Mouse (Mus musculus) liver, embryonic 13.5 days (tissue): ENCODE data around the gene Tex48. TPM values are rescaled to one million over a fixed set of nuclear protein-coding genes. Genes with fewer than 3 reads are reported as not detected.

Source experiments
- ATAC-seq: fragments of 200-750 bp; cut with Nextera tagmentation; 2 replicates; pipeline ENCODE4 v1.8.0; 2017; ENCODE audit warnings: low read depth, mild to moderate bottlenecking, moderate number of reproducible peaks, moderate library complexity
- DNase-seq: peaks from one replicate; pipeline ENCODE4 v3.0.0; 2022
- H3K27ac ChIP-seq: fragments of 300-500 bp; sonication (generic); 2 replicates; pipeline ENCODE4 v1.5.1; 2015; ENCODE audit warnings: moderate library complexity, mild to moderate bottlenecking, inconsistent platforms
- H3K27me3 ChIP-seq: fragments of 300-500 bp; sonication (generic); 2 replicates; pipeline ENCODE4 v1.6.1; 2015; ENCODE audit warnings: mild to moderate bottlenecking, inconsistent platforms
- H3K36me3 ChIP-seq: fragments of 300-500 bp; sonication (generic); 2 replicates; pipeline ENCODE4 v1.6.1; 2015; ENCODE audit warnings: mild to moderate bottlenecking, inconsistent platforms
- H3K4me1 ChIP-seq: fragments of 300-500 bp; sonication (generic); replicated peaks from 2 replicates; pipeline ENCODE4 v1.6.1; 2015; ENCODE audit warnings: inconsistent platforms
- H3K4me2 ChIP-seq: fragments of 300-500 bp; sonication (generic); 2 replicates; pipeline ENCODE4 v1.6.1; 2015; ENCODE audit warnings: inconsistent platforms, mild to moderate bottlenecking, moderate library complexity
- H3K4me3 ChIP-seq: fragments of 300-500 bp; sonication (generic); replicated peaks from 2 replicates; pipeline ENCODE4 v1.5.1; 2015; ENCODE audit warnings: mild to moderate bottlenecking, inconsistent platforms
- H3K9ac ChIP-seq: fragments of 300-500 bp; sonication (generic); 2 replicates; pipeline ENCODE4 v1.6.1; 2015; ENCODE audit warnings: mild to moderate bottlenecking, inconsistent platforms
- H3K9me3 ChIP-seq: fragments of 300-500 bp; sonication (generic); replicated peaks from 2 replicates; pipeline ENCODE4 v1.6.1; 2016; ENCODE audit warnings: inconsistent platforms
- whole genome bisulfite sequencing: fragments of 180-500 bp; shearing (Covaris S2); methylation state at CpG from one replicate; pipeline ENCODE4 v1.1.7; 2015; ENCODE audit not compliant: insufficient replicate concordance; 5-methylcytosine and 5-hydroxymethylcytosine counted together
- polyA plus RNA-seq: library from polyadenylated mRNA; unstranded; fragments of >200 nt; fragmentation: Nextera tagmentation; extraction: Ambion mirVana; gene quantifications from 2 replicates; pipeline ENCODE4 v1.2.1, GENCODE M21; 2015

The Tex48 gene
- polyA plus RNA-seq, 1 experiment from 2014 or later: not detected

- Histone ChIP-seq H3K4me2 (no peak overlapping the region), H3K9ac (no peak overlapping the region), H3K27ac (no peak overlapping the region), H3K36me3 (no peaks in the 10 kb centered on the region), H3K4me3 (no peak overlapping the region), H3K9me3 (no peaks in the 10 kb centered on the region), H3K27me3 (no peaks in the 10 kb centered on the region), H3K4me1 (no peaks in the 10 kb centered on the region)
- WGBS: 66% methylated on average over 2 of the region's 2 CpGs
- ATAC-seq: no peak
- no peak for DNase-seq
Measured at GRCm38 (mm10) chr4:63633181-63633580, 11.0 kb upstream of the Tex48 start.

GRCm38 (mm10) chr4:63627111-63627510 lies 4.9 kb upstream of the Tex48 start:
- Histone ChIP-seq H3K4me3 (no peak overlapping the region), H3K9ac (no peak overlapping the region), H3K27me3 (no peaks in the 10 kb centered on the region), H3K36me3 (no peaks in the 10 kb centered on the region), H3K4me2 (no peak overlapping the region), H3K9me3 (no peaks in the 10 kb centered on the region), H3K4me1 (no peaks in the 10 kb centered on the region), H3K27ac (no peak overlapping the region)
- DNase-seq: no peak
- no peak for ATAC-seq
- 63% methylated on average over 8 of the region's 8 CpGs for WGBS

GRCm38 (mm10) chr4:63625563-63626080 lies 3.4 kb upstream of the Tex48 start:
- H3K4me3 ChIP-seq: no peak overlapping the region

GRCm38 (mm10) chr4:63621861-63622260 lies 367 bp downstream of the Tex48 start:
- H3K27me3 ChIP-seq: no peaks in the 10 kb centered on the region
- no peak for ATAC-seq
- H3K4me3 ChIP-seq: no peak overlapping the region
- no peak overlapping the region for H3K27ac ChIP-seq
- no peaks in the 10 kb centered on the region for H3K4me1 ChIP-seq
- DNase-seq: no peak
- H3K9me3 ChIP-seq: no peaks in the 10 kb centered on the region
- H3K4me2 ChIP-seq: no peak overlapping the region
- no peak overlapping the region for H3K9ac ChIP-seq
- 38% methylated on average over 2 of the region's 2 CpGs for WGBS
- no peaks in the 10 kb centered on the region for H3K36me3 ChIP-seq

More at GRCm38 (mm10) chr4:63625563-63626080, 3.4 kb upstream of the Tex48 start:
- 17% methylated on average over 3 of the region's 3 CpGs for WGBS
- DNase-seq: no peak
- Histone ChIP-seq H3K9me3 (no peaks in the 10 kb centered on the region), H3K4me1 (no peaks in the 10 kb centered on the region), H3K36me3 (no peaks in the 10 kb centered on the region), H3K9ac (no peak overlapping the region), H3K27ac (no peak overlapping the region), H3K4me2 (no peak overlapping the region), H3K27me3 (no peaks in the 10 kb centered on the region)
- no peak for ATAC-seq

GRCm38 (mm10) chr4:63608391-63608790 lies 13.8 kb downstream of the Tex48 start:
- no peak for ATAC-seq
- Histone ChIP-seq H3K36me3 (no peaks in the 10 kb centered on the region), H3K27me3 (no peaks in the 10 kb centered on the region), H3K4me1 (no peaks in the 10 kb centered on the region), H3K27ac (no peak overlapping the region), H3K4me2 (no peak overlapping the region), H3K9ac (no peak overlapping the region), H3K9me3 (no peaks in the 10 kb centered on the region), H3K4me3 (no peak overlapping the region)
- DNase-seq: no peak
- WGBS: 71% methylated on average over 7 of the region's 7 CpGs

GRCm38 (mm10) chr4:63605968-63606367 lies 16.3 kb downstream of the Tex48 start:
- Histone ChIP-seq H3K9ac (no peak overlapping the region), H3K4me1 (no peaks in the 10 kb centered on the region), H3K36me3 (no peaks in the 10 kb centered on the region), H3K27ac (no peak overlapping the region), H3K4me3 (no peak overlapping the region), H3K4me2 (no peak overlapping the region), H3K27me3 (no peaks in the 10 kb centered on the region), H3K9me3 (no peaks in the 10 kb centered on the region)
- DNase-seq (no peak), ATAC-seq (no peak)
- WGBS: 56% methylated on average over 1 of the region's 1 CpGs

- no peaks in the 10 kb centered on the region for H3K4me1 ChIP-seq
- 78% methylated on average over 3 of the region's 3 CpGs for WGBS
- no peak overlapping the region for H3K4me2 ChIP-seq
- ATAC-seq (no peak), DNase-seq (no peak)
- H3K9me3 ChIP-seq: no peaks in the 10 kb centered on the region
- H3K27me3 ChIP-seq: no peaks in the 10 kb centered on the region
- H3K27ac ChIP-seq: no peak overlapping the region
- no peak overlapping the region for H3K9ac ChIP-seq
- H3K4me3 ChIP-seq: no peak overlapping the region
- no peaks in the 10 kb centered on the region for H3K36me3 ChIP-seq
Measured at GRCm38 (mm10) chr4:63605545-63605944, 16.7 kb downstream of the Tex48 start.

DNA sequence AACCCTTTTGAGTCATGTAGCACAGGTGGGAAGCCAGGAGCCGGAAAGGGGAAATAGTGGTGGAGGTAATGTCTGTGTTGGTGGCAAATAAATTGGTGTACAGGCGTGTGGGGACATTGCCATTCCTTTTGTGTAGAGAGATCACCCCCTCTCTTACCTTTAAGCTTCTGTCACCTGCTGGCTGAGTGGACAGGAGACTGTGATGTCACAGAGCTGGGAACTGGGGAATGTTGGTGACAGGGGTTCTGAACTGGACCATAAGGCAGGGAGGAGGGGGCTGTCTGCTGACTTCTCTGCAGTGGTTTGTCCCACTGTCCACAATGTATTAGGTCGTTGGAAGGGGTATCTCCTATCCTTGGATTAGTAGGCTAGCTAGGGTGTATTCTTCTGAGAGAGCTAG lies 17.3 kb downstream of the Tex48 start, which contains the start of gene Gm11213:
Gene Gm11213, minus strand, starts transcription at position 317 of the 400 bp plus-strand sequence.
- ATAC-seq (no peak), DNase-seq (no peak)
- Histone ChIP-seq H3K4me2 (no peak within 1 kb of the TSS), H3K4me3 (no peak within 1 kb of the TSS), H3K9me3 (no peaks in the 10 kb centered on the region), H3K36me3 (no peaks in the 10 kb centered on the region), H3K27ac (no peak within 1 kb of the TSS), H3K4me1 (no peaks in the 10 kb centered on the region), H3K27me3 (no peaks in the 10 kb centered on the region), H3K9ac (no peak within 1 kb of the TSS)
- WGBS: 46% methylated on average over 3 of the region's 3 CpGs

- no peak for ATAC-seq
- DNase-seq: no peak
- H3K9me3 ChIP-seq: no peaks in the 10 kb centered on the region
- H3K4me1 ChIP-seq: no peaks in the 10 kb centered on the region
- H3K4me3 ChIP-seq: no peak overlapping the region
- no peak overlapping the region for H3K9ac ChIP-seq
- H3K27me3 ChIP-seq: no peaks in the 10 kb centered on the region
- no peak overlapping the region for H3K27ac ChIP-seq
- no peaks in the 10 kb centered on the region for H3K36me3 ChIP-seq
- H3K4me2 ChIP-seq: no peak overlapping the region
Measured at GRCm38 (mm10) chr4:63601263-63601662, 21.0 kb downstream of the Tex48 start.

GRCm38 (mm10) chr4:63600786-63601185 lies 21.4 kb downstream of the Tex48 start:
- Histone ChIP-seq H3K4me1 (no peaks in the 10 kb centered on the region), H3K27me3 (no peaks in the 10 kb centered on the region), H3K36me3 (no peaks in the 10 kb centered on the region), H3K4me2 (no peak overlapping the region), H3K27ac (no peak overlapping the region), H3K4me3 (no peak overlapping the region), H3K9ac (no peak overlapping the region), H3K9me3 (no peaks in the 10 kb centered on the region)
- ATAC-seq (no peak), DNase-seq (no peak)
- WGBS: 64% methylated on average over 6 of the region's 6 CpGs

- Histone ChIP-seq H3K27me3 (no peaks in the 10 kb centered on the region), H3K4me2 (no peak overlapping the region), H3K4me3 (no peak overlapping the region), H3K36me3 (no peaks in the 10 kb centered on the region), H3K27ac (no peak overlapping the region), H3K4me1 (peaks cover 8% of the 10 kb centered on the region), H3K9me3 (no peaks in the 10 kb centered on the region), H3K9ac (no peak overlapping the region)
- no peak for ATAC-seq
- 72% methylated on average over 4 of the region's 4 CpGs for WGBS
- no peak for DNase-seq
Measured at GRCm38 (mm10) chr4:63596010-63596409, 26.2 kb downstream of the Tex48 start.

- H3K27ac ChIP-seq: no peak overlapping the region
- no peaks in the 10 kb centered on the region for H3K9me3 ChIP-seq
- no peaks in the 10 kb centered on the region for H3K27me3 ChIP-seq
- ATAC-seq (no peak), DNase-seq (no peak)
- WGBS: 27% methylated on average over 10 of the region's 10 CpGs
- H3K4me2 ChIP-seq: no peak overlapping the region
- no peak overlapping the region for H3K9ac ChIP-seq
- H3K36me3 ChIP-seq: no peaks in the 10 kb centered on the region
- no peak overlapping the region for H3K4me3 ChIP-seq
- peaks cover 8% of the 10 kb centered on the region for H3K4me1 ChIP-seq
Measured at GRCm38 (mm10) chr4:63595259-63595658, 27.0 kb downstream of the Tex48 start.
